Mouse (Mus musculus): ENCODE results near the gene Cdh20.

The Cdh20 gene

DNA sequence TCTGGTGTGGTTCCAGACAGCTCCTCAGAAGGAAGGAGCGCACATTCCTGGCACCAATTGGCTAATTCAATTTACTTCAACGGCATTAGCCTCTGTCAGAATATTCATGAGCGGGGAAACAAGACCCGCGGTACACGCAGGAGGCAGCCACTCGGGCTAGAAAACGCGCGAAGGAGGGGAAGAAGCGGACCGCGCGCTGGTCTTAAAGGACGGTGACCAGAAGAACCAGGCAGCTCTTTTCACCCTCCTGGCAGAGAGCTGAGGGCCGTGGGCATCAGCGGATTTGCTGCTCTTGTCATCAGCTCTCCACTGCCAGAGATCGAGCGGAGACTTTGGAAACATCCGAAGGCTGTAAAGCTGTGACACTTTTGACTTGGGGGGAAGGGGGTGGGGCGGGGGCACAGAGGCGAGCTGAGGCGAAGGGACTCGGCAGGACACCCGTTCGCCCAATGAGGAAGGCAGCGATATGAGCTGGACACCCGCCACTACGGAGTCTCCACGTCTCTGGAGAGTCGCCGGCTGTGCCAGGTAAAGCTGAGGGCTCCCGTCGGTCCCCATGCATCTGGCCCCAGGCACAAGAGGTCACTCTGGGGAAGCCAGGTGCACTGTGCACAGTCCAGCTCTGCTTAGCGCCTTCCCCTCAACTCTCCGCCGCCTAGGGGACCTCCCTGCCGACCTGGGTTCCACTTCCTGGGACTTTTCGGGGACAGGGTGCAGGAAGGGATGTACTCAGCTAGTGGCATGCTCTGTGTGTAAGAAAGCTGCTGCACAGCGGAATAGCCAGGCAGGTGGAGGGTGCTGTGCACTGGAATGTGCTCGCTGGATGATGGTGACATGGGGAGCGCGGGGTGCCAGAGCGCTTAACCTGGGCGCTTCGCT lies at the start of gene Cdh20:
Gene Cdh20 (plus strand): TSS at position 159 of the 879 bp plus-strand sequence.
- no peak for DNase-seq (ENCODE audit: low read depth, low spot score)

- DNase-seq (ENCODE audit: low read depth, low spot score), result no peak
Observed at GRCm38 (mm10) chr1:104746816-104747215, 21.5 kb upstream of the Cdh20 start.

DNA sequence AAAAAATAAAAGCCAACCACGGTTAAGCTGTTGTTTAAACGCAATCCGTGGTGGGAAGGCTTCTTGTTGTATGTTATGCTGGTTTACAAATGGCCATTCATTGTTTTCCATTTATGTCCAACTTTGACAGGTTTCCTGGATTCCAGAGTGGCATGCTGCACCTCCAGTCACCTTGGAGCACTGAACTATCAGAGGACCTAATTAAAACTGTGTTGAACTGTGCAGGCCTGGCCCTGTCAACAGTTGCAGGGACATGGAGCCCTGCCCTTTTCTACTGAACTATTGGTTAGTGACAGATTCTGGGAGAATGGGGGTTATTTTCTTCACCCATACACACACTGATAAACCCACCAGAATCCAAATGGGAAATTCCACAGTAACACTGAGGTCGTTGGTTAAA lies 20.9 kb upstream of the Cdh20 start:
- DNase-seq (ENCODE audit: low read depth, low spot score), result no peak

DNA sequence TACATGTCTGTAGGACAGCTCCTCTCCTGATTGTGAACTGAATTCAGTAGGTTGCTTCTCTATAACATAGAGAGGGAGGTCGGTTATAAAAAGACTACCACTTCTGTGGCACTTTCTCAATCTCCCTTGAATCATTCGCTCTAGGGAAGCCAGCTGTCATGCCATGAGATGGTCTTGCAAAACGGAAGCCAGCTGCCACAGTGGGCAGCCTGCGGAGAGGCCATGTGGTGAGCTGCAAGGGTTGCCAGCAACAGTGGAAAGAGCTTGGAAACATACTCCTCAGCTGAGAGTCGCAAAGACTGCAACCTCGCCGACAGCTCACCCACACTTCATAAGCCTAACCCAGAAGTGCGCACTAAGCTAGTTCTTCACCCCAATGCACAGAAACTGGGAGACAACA lies 13.8 kb upstream of the Cdh20 start:
- DNase-seq (ENCODE audit: low read depth, low spot score), result peak; percentile 4

- no peak for DNase-seq (ENCODE audit: low read depth, low spot score)
Observed at GRCm38 (mm10) chr1:104755896-104756295, 12.4 kb upstream of the Cdh20 start.

GRCm38 (mm10) chr1:104769250-104769607 lies 900 bp downstream of the Cdh20 start:
- DNase-seq (ENCODE audit: low read depth, low spot score), result no peak

DNA sequence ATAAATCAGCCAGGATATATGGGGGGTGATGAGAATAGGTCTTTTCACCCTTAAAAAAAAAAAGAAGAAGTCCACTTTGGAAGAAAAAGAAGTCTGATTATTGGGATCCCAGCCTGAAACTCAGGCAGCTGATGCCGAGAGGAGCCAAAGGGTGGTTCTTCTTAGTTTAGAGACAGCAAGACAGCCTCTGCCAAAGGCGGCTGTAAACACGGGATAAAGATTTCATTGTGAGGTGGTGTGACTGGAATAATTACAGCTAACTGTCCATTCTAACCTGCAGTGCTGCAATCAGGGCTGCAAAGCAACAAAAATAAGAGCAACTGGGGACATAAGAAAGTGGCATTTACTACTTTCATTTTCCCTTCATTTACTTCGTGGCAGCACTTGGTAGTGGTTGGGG lies 3.6 kb downstream of the Cdh20 start:
- no peak for DNase-seq (ENCODE audit: low read depth, low spot score)

DNA sequence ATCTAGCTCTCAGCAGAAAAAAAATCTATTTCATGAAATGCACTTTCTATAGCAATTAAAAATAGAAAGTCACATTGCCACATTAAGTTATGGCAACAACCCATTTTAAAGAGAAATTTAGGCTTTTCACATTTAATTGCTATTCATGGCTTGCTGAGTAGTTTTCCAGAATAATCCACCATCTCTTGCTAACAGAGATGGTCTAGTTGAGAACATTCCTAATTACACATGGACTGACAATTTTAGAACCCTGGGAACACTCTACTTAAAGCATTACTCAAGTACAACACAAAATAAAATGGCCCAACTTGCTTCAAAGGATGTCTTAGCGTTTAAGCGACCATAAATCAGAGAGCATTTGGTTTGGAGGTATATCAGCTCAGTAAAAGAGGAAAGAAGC lies 4.9 kb downstream of the Cdh20 start:
- no peak for DNase-seq (ENCODE audit: low read depth, low spot score)

- DNase-seq (ENCODE audit: low read depth, low spot score), result no peak
Observed at GRCm38 (mm10) chr1:104793488-104793887, 25.2 kb downstream of the Cdh20 start.

GRCm38 (mm10) chr1:104796146-104796545 lies 27.8 kb downstream of the Cdh20 start:
- DNase-seq (ENCODE audit: low read depth, low spot score), result no peak

DNA sequence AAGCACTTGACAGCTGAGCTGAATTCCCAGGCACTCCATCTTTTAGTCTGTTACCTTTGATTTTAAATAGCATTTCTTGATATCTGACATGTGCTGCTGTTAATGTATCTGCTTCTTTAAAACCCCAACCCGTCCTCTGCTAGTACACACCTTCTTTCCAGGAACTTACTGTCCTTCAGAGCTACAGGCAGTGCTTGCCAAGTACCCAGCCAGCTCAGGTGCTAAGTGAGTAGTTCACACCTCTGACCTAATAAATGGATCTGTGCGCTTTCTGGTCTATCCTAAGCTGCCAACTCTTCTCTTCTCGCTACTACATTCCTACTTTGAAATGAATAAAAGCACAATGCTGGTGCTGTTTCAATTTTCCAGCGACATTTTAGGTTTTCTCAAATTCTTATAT lies 28.8 kb downstream of the Cdh20 start:
- no peak for DNase-seq (ENCODE audit: low read depth, low spot score)

DNA sequence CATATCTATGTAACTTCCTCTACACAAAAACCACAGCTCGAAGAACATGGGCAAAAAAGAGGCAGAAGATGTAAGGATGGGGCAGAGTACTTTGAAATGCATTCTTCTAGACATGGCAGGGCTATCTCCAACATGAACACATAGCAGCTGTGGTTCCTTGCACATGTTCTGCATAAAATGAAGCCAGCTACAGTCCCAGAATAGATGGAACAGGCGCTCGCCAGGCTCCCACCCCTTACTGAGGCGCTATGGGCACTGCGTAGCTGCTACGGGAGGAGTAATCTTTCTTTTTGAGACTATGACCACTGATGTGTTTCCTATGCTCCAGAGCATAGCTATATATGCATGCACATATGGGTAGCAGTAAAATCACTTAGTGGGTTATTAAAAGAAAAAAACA lies 36.4 kb downstream of the Cdh20 start:
- DNase-seq (ENCODE audit: low read depth, low spot score), result no peak

DNA sequence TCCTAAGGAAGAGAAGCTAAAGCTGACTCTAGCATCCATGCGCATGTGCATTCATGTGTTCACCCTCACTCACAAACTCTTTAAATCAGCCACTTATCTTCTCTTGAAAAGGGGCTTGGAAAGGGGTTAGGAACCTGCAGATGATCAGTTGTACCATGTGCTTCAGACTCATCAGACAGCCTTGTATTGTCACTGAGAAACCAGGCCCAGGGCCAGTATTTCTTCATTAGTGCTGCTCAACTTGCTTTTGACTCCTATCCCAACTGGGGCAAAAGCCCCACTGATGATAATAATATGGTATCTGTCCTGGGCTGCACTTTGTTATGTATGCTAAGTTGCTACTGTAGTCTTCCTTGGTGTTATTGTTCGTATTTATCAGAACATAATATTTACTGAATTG lies 38.9 kb downstream of the Cdh20 start:
- no peak for DNase-seq (ENCODE audit: low read depth, low spot score)

GRCm38 (mm10) chr1:104817510-104817909 lies 49.2 kb downstream of the Cdh20 start:
- DNase-seq (ENCODE audit: low read depth, low spot score), result no peak

GRCm38 (mm10) chr1:104828106-104828505 lies 59.8 kb downstream of the Cdh20 start:
- DNase-seq (ENCODE audit: low read depth, low spot score), result no peak

GRCm38 (mm10) chr1:104838206-104838915 lies 70.0 kb downstream of the Cdh20 start:
- no peak for DNase-seq (ENCODE audit: low read depth, low spot score)

DNA sequence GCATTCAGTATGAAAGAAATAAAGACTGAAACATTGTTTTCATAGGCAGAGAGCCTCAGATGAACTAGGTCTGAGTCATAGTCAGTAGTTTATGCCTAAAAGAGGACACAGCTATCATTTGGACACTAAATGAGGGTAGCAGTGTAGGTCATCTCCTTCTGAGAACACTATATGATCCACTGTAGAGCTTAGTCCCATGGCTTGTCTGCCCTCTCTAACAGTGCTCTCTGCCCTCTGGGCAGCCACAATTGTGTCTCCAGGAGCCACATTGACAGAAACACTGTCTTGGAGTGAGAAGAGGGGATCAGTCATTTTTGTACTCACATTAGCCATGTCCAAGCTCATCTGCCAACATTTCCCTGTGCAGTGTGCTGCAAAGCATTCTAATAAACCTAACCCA lies 70.7 kb downstream of the Cdh20 start:
- no peak for DNase-seq (ENCODE audit: low read depth, low spot score)

GRCm38 (mm10) chr1:104848256-104848919 lies 80.1 kb downstream of the Cdh20 start:
- no peak for DNase-seq (ENCODE audit: low read depth, low spot score)

- no peak for DNase-seq (ENCODE audit: low read depth, low spot score)
Observed at GRCm38 (mm10) chr1:104848920-104849272, 80.6 kb downstream of the Cdh20 start.

DNA sequence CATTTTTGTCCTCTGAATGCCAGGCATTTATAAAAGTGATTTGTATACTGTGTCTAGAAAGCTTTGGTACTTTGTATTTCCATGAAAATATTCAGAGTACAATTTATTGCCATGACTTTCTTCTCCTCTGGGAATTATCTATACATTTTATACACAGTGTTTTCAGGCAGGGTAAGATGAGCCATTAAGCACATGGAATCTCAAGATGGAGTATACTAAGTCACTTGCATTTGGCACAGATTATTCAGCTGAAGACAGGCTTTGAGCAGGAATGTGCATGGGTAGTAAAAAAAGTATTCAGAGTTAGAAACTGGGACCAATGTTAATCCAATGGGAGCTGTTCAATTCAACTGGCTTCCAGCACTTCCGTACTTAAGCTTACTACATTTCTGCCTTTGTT lies 109.1 kb downstream of the Cdh20 start:
- no peak for DNase-seq (ENCODE audit: low read depth, low spot score)

- DNase-seq (ENCODE audit: low read depth, low spot score), result no peak
Observed at GRCm38 (mm10) chr1:104901815-104902214, 133.5 kb downstream of the Cdh20 start.

- no peak for DNase-seq (ENCODE audit: low read depth, low spot score)
Observed at GRCm38 (mm10) chr1:104903409-104903808, 135.1 kb downstream of the Cdh20 start.

- no peak for DNase-seq (ENCODE audit: low read depth, low spot score)
Observed at GRCm38 (mm10) chr1:104912407-104912806, 144.1 kb downstream of the Cdh20 start.
